Mouse (Mus musculus): ENCODE measurements around the gene Cntn5.
"Not testable (repeated sequence)": the region's sequence is repeated elsewhere in the genome, so short reads cannot be mapped to it uniquely, and the experiment has no call there.

Gene Cntn5

GRCm38 (mm10) chr9:10645951-10646350, 258.6 kb downstream of the Cntn5 start:
- no peak for DNase-seq

GRCm38 (mm10) chr9:10645045-10645830, 259.3 kb downstream of the Cntn5 start:
- no peak for DNase-seq

DNA sequence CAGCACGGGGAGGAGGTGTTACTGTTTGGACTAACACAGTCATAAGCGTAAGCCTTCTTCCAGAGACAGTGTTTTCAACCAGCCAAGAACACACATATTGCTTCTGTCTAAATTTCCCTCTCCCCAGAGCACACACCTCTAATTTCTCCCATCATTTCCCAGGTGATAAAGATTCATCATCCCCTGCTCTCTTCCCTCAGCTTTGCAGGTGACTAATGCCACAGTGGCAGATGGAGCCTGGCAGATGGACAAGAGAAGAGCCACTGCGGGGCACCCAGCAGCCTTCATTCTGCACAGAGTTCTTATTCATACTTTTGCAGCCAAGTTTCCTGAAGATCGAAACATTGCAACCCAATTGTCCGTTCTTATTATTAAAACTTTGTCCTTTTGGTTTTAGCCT, 286.5 kb downstream of the Cntn5 start:
- peak; percentile 64 for DNase-seq

DNA sequence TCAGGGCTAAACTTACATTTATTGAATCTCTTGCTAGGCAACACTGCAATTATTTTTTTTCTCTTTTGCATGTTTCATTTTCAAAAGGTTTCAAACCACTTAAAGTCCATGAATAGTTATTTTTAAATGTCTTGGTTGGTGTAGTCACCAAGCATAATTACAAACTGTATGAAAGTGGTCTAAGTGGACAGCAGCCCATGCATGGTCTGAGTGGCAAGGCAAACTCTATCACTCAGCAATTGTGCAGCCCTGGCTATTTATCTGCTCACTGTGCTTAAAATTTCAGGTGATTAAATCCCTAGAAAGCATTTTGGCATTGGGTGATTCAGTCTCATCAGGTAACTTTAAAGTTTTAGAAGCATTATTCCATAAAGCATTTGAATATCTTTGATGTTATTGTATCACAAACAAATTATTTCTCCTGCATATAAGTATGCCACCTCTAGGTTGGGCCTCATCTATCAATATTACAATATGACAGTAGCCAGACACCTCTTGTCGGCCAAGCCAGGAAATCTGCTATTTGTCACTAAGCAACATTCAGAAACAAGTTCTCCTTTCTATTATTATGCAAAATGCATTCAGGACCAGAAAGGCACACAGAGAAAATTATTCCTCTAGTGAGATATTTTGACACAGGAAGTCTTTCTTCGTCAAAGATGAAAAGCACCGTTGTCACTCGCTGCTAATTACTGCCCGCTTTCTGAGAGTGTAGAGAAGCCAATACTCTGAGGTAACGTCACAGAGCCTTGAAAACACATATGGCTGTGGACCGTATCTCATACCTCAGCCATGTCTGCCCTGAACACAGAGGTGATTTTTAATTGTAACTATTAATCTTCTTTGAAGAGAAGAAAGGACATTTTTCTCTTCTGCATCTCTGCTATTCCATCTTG, 329.0 kb downstream of the Cntn5 start:
- no peak for DNase-seq

- no peak for DNase-seq
Observed at GRCm38 (mm10) chr9:10569830-10570229, 334.7 kb downstream of the Cntn5 start.

DNA sequence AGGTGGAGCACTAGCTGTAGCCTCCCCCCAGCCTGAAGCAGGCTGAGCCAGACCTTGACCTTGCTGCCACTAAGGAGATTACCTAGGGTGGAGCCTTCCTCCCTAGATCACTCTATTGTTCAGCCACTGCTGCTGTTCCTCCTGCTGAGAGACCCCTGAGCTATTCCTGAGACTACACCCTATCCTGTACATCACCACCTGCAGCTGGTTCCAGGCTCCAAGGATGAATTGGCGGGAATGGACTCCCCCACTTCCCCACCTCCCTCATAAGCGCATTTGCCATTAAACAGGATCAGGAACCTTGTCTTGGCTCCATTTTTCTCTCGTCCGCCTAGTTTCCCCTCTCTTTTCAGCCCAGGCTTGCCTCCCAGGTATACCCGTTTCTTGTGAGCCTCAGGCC, 363.7 kb downstream of the Cntn5 start:
- DNase-seq: not testable (repeated sequence)

DNA sequence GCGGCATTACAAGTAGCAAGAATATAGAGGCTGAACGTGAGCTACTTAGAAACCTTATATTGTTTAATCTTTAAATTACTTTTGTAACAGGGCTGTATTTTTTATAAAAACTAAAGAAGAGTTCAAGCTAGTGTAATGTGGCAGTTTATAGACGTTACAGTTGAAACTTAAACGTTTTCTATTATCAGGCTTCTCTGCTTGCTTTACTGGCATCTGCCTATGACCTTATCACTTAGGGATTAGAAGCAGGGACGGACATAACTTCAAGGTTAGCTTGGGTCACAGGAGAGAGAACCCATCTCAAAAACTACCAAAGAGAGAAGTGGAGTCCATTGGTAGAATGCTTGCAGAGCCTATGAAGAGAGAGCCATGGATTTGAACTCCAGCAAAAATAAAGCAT, 372.3 kb downstream of the Cntn5 start:
- DNase-seq: no peak

GRCm38 (mm10) chr9:10531087-10531486, 373.5 kb downstream of the Cntn5 start:
- DNase-seq: no peak

- DNase-seq: no peak
Observed at GRCm38 (mm10) chr9:10529528-10529927, 375.0 kb downstream of the Cntn5 start.

- no peak for DNase-seq
Observed at GRCm38 (mm10) chr9:10529113-10529512, 375.5 kb downstream of the Cntn5 start.

GRCm38 (mm10) chr9:10528692-10529091, 375.9 kb downstream of the Cntn5 start:
- no peak for DNase-seq

GRCm38 (mm10) chr9:10525915-10526667, 378.5 kb downstream of the Cntn5 start:
- no peak for DNase-seq

DNA sequence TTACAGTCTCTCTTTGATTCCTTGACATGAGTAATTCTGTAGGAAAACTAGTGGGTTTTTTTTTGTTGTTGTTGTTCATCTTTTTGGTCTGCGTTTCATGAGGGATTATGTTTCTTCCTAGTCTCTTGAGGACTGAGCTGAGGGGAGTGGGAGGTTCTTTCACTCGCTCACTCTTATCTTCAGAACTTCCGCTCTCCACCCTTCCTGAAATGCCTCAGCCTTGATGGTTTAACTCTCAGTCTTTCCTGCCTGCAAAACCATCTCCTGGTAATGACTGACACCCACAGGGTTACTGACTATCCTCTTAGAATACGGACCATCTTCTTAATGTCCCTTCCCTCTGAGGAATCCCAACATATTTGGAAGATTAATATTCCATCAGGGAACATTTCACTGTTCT, 382.0 kb downstream of the Cntn5 start:
- DNase-seq: no peak

DNA sequence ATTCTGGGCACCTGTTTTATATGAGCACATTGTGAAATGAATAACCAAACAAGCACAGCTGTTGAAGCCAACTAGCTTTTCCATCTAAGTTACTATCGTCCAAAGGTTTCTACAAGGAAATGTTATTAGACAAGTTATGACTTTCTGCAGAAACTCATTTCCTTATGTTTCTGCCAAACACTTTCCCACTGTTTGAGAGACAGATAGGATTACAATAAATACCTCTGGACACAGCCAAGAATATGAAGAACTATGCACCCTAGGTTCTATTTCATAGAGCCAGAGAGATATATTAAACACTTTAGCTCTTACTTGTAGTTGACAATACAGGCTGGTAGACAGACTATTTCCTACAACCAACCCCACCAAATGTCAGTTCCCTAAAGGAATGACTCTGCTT, 383.5 kb downstream of the Cntn5 start:
- no peak for DNase-seq

GRCm38 (mm10) chr9:10492243-10492642, 412.3 kb downstream of the Cntn5 start:
- DNase-seq: no peak

- DNase-seq: no peak
Observed at GRCm38 (mm10) chr9:10471484-10472125, 433.0 kb downstream of the Cntn5 start.

DNA sequence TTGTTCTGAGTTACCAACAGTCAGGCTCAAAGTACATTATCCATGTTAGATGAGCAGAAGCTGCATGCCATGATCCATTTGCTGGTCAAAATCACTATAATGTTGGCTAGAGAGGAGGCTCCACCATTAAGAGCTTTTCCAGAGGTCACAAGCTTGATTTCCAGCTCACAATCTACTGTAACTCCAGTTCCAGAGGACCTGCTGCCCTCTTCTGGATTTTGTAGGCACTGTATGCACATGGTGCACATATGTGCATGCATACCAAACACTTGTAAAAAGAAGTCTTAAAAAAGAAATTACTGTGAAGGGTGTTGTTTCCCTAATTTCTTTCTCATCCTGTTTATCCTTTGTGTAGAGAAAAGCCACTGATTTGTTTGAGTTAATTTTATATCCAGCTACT, 439.8 kb downstream of the Cntn5 start:
- DNase-seq: no peak

GRCm38 (mm10) chr9:10457900-10458299, 446.7 kb downstream of the Cntn5 start:
- no peak for DNase-seq

DNA sequence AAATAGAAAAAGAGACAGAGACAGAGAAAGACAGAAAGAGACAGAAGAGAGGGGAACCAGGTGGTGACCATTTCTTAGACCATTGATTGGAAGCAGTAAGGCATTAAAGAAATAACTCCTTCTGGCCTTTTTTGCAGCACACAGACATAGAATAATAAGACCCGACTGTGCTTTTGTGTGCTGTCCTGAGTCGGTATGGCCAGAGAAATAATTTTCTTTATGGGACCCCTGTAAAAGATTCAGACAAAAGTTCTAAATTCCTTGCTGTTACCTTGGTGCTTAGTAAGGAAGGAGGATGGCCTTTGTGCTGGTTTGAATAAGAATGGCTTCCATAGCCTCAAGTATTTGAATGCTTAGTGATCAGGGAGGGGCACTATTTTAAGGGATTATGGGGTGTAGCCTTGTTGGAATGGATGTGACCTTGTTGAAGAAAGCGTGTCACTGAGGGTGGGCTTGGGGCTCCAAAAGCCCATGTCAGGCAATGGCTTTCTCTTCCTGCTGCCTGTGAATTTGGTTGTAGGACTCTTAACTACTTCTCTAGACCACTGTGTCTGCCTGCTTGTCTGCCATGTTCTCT, 455.5 kb downstream of the Cntn5 start:
- DNase-seq: no peak

- DNase-seq: no peak
Observed at GRCm38 (mm10) chr9:10447220-10447837, 457.2 kb downstream of the Cntn5 start.

DNA sequence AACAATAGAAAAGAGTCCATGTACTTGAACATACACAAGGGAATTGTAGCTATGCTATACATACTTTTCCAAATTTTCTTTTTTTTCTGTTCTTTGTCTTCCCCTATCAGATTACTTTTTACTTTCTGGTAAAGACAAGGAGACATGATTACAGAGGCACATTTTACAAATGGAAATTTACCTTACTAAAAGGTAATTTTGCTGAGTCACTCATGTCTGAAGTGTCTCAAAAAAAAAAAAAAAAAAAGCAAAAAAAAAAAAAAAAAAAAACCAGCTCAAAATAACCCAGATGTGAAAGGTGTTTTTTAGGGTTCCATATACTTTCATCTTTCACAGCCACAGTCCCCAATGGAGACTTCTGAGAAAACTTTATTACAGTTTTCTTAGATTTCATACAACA, 492.5 kb downstream of the Cntn5 start:
- DNase-seq: no peak

GRCm38 (mm10) chr9:10400099-10400498, 504.5 kb downstream of the Cntn5 start:
- DNase-seq: no peak
